Mouse (Mus musculus) midbrain, embryonic 14.5 days (tissue): ENCODE measurements around the gene Foxo1. TPM values are rescaled to one million over a fixed set of nuclear protein-coding genes. Genes with fewer than 3 reads are reported as not detected.

Experiments
- ATAC-seq: fragments of 200-750 bp; cut with Nextera tagmentation; 2 replicates; pipeline ENCODE4 v1.8.0; 2017; ENCODE audit warnings: moderate number of reproducible peaks, moderate library complexity; ENCODE audit not compliant: low FRiP score, low TSS enrichment
- DNase-seq: peaks from one replicate; pipeline ENCODE4 v3.0.0-alpha.2; 2015
- H3K27ac ChIP-seq: fragments of 300-500 bp; sonication (generic); replicated peaks from 2 replicates; pipeline ENCODE4 v1.5.1; 2014; ENCODE audit warnings: mild to moderate bottlenecking, low read depth, low read length, moderate library complexity
- H3K27me3 ChIP-seq: fragments of 300-500 bp; sonication (generic); 2 replicates; pipeline ENCODE4 v1.6.1; 2014; ENCODE audit warnings: low read length, control low read depth, mixed read lengths; ENCODE audit not compliant: control insufficient read depth, insufficient read depth
- H3K36me3 ChIP-seq: fragments of 300-500 bp; sonication (generic); 2 replicates; pipeline ENCODE4 v1.6.1; 2014; ENCODE audit warnings: low read length, control low read depth; ENCODE audit not compliant: control insufficient read depth, insufficient read depth
- H3K4me1 ChIP-seq: fragments of 300-500 bp; sonication (generic); 2 replicates; pipeline ENCODE4 v1.6.1; 2014; ENCODE audit warnings: mild to moderate bottlenecking, antibody characterized with exemption, low read length, control low read depth; ENCODE audit not compliant: control insufficient read depth, insufficient read depth
- H3K4me2 ChIP-seq: fragments of 300-500 bp; sonication (generic); 2 replicates; pipeline ENCODE4 v1.6.1; 2014; ENCODE audit warnings: mild to moderate bottlenecking, low read length, moderate library complexity
- H3K4me3 ChIP-seq: fragments of 300-500 bp; sonication (generic); replicated peaks from 2 replicates; pipeline ENCODE4 v1.5.1; 2014; ENCODE audit warnings: low read depth, low read length
- H3K9ac ChIP-seq: fragments of 300-500 bp; sonication (generic); replicated peaks from 2 replicates; pipeline ENCODE4 v1.6.1; 2014; ENCODE audit warnings: mild to moderate bottlenecking, low read length, moderate library complexity
- H3K9me3 ChIP-seq: fragments of 300-500 bp; sonication (generic); 2 replicates; pipeline ENCODE4 v1.6.1; 2016; ENCODE audit warnings: low read length, control low read depth, mixed read lengths; ENCODE audit not compliant: control insufficient read depth
- WGBS: fragments of 180-500 bp; shearing (Covaris S2); extraction: QIAGEN DNeasy Blood & Tissue Kit; methylation state at CpG from one replicate; pipeline ENCODE4 v1.1.7; 2014; 5-methylcytosine and 5-hydroxymethylcytosine counted together
- polyA plus RNA-seq: library from polyadenylated mRNA; unstranded; fragments of >200 nt; fragmentation: Nextera tagmentation; extraction: Ambion mirVana; gene quantifications from 2 replicates; pipeline ENCODE4 v1.2.1, GENCODE M21; 2014

The Foxo1 gene
- polyA plus RNA-seq, 1 experiment from 2014 or later = 4.3 TPM

DNA sequence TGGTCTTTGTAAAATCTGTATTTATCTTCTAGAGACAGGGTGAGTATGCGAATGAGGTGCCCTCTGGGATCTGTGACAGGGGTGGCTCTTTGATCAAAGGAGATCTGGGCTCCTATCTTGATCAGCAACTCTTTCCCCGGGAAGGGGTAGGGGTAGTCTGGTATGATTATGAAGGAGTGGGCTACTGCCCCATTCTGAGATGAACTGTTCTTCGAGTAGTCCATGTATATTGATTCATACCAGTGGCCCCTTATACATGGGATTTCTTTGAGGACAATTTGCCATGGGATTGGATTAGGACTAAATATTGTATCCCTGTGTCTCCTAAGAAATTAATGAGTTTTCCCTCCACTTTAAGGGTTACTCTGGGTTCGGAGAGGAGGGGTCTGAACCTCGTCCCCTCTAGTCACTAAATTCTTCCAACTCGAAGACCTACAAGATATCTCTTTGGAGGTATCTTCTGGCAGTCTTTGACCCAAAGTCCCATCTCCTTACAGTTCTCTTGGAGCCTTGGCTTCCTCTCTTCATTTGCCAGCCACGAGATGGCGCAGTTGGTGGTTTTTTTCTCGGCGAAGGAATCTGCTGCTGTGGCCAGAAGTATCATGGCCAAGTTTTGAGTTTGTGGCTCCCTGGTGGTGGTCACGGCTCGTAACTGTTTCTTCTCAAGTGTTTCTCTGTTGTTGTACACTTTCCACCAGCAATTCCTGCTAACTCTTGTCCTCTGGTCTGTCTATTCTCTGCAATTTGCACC lies 24.7 kb upstream of the Foxo1 start:
- no peak overlapping the region for H3K4me3 ChIP-seq
- H3K4me1 ChIP-seq = no peaks in the 10 kb centered on the region
- peak; percentile 74 for DNase-seq
- ATAC-seq = no peak
- no peaks in the 10 kb centered on the region; the same call in 1 of the 2 replicates for H3K27me3 ChIP-seq
- no peak overlapping the region for H3K4me2 ChIP-seq
- H3K9ac ChIP-seq = no peak overlapping the region
- no peaks in the 10 kb centered on the region for H3K9me3 ChIP-seq
- WGBS = 60% methylated on average over 12 of the region's 12 CpGs
- H3K27ac ChIP-seq = no peak overlapping the region
- no peaks in the 10 kb centered on the region for H3K36me3 ChIP-seq

DNA sequence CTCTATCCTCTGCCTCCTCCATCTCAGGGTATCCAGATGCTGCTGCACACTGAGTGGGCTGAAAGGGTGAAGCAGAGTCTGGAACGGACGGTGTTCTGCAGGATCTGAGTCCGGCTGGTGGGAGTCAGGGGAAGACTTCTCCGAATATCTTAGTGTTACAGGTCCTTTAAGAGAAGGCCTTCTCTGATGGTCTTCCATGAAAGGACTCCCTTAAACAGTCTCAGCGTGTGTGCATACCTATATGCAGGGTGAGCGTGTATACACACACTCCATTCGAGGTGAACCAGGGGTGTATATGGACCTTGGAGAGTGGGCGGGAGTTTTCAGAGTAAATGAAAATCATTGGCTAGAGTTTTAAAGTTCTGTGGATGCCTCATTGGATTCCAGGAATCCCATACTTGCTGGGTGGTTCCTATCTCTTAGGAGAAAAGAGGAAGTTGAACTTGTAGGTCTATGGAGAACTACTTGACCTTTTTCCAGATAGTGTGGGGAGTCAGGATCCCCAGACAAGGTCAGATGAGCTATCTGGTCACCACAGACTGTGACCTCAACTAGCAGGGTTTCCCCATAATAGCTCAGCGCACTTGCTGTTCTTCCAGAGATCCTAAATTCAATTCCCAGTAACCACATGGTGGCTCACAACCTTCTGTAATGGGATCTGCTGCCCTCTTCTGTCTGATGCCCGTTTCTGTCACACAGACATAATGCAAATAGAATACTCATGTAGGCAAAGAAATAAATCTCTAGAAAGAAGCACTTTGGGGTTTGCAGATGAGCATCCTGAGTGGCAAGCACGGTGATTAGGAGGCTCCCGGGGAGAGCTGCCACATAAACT lies 21.9 kb upstream of the Foxo1 start:
- DNase-seq (no peak), ATAC-seq (no peak)
- H3K9me3 ChIP-seq = no peaks in the 10 kb centered on the region
- H3K4me3 ChIP-seq = no peak overlapping the region
- no peak overlapping the region for H3K27ac ChIP-seq
- no peak overlapping the region for H3K9ac ChIP-seq
- H3K27me3 ChIP-seq = no peaks in the 10 kb centered on the region; the same call in 1 of the 2 replicates
- H3K36me3 ChIP-seq = no peaks in the 10 kb centered on the region
- H3K4me2 ChIP-seq = no peak overlapping the region
- WGBS = 81% methylated on average over 12 of the region's 12 CpGs
- H3K4me1 ChIP-seq = no peaks in the 10 kb centered on the region

DNA sequence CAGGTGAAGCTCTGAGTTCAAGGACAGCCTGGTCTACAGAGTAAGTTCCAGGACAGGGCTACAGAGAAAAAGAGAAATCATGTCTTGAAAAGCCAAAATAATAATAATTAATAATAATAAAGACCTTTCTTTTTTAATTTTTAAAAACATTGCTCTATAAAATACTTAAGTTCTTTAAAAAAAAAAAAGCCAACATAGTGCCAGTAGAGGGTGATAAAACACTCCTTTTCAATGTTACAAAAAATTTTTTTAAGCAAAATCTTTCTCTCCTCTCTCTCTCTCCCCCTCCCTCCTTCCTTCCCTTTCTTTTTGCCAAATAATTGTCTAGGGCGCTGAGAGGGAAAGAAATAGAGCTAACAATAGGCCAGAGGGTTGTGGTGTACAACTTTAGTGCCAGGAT lies 17.0 kb upstream of the Foxo1 start:
- ATAC-seq (no peak), DNase-seq (no peak)
- no peak overlapping the region for H3K4me3 ChIP-seq
- peaks cover 5% of the 10 kb centered on the region for H3K27me3 ChIP-seq
- no peak overlapping the region for H3K27ac ChIP-seq
- no peak overlapping the region for H3K9ac ChIP-seq
- WGBS = 31% methylated on average over 1 of the region's 1 CpGs
- H3K9me3 ChIP-seq = no peaks in the 10 kb centered on the region
- H3K36me3 ChIP-seq = no peaks in the 10 kb centered on the region
- H3K4me1 ChIP-seq = no peaks in the 10 kb centered on the region
- no peak overlapping the region for H3K4me2 ChIP-seq

DNA sequence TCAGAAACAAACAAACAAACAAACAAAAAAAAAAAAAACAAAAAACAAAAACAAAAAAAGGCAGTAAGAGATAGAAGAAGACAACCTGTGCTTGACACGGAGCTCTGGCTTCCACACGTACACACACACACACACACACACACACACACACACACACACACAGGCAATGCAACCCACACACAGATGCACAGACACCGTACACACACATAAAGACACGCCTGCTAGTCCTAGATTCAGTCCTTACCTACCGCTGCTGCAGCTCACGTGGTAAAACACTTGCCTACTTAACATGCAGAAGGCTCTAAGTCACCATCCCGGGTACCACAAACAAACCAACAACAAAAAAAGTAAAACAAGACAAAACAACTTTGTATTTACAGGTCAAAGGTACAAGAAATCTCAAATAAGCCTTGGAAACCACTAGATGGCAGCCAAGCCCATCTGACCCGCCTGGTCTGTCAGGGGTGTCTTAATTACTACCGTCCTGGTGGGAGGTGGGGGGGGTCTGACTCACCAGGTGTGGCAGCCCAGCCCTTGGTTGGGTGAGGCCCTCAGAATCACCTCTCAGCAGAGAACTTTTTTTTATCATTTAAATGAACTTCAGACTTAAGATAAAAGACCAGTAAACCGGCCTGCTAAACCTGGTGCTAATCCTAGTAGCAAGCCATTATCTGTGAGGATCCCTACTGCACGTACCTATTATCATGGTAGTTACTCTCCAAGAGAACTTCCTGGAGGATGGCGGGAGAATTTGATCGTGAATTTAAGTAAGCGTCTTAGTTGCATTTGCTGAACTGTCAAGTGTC lies 14.3 kb upstream of the Foxo1 start:
- Histone ChIP-seq H3K4me1 (no peaks in the 10 kb centered on the region), H3K27ac (no peak overlapping the region), H3K9ac (no peak overlapping the region), H3K36me3 (no peaks in the 10 kb centered on the region), H3K4me2 (no peak overlapping the region), H3K9me3 (no peaks in the 10 kb centered on the region), H3K27me3 (peaks cover 5% of the 10 kb centered on the region), H3K4me3 (no peak overlapping the region)
- no peak for ATAC-seq
- WGBS = 19% methylated on average over 14 of the region's 14 CpGs
- peak; percentile 58 for DNase-seq

DNA sequence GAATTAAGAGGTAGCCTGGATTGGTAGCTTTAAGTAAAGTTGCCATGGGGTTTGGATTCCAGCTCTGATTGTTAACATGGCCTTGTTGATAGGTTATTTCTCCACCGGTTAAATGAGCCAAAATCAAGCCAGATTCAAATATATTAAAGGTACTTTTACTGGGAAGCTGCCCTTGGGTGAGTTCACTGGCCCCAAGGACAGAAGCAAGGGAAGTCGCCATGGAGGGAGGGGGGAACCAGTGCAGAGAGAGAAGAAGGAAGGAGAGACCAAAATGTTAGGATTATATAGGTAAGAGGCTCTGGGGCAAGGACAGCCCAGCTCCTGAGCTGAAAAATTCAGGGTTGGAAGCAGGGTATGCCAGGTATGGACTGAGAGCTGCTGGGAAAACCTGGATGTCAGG lies 13.6 kb upstream of the Foxo1 start:
- H3K4me3 ChIP-seq = no peak overlapping the region
- no peak overlapping the region for H3K4me2 ChIP-seq
- H3K27ac ChIP-seq = no peak overlapping the region
- ATAC-seq (no peak), DNase-seq (no peak)
- no peaks in the 10 kb centered on the region for H3K36me3 ChIP-seq
- no peak overlapping the region for H3K9ac ChIP-seq
- H3K4me1 ChIP-seq = no peaks in the 10 kb centered on the region
- peaks cover 9% of the 10 kb centered on the region for H3K27me3 ChIP-seq
- H3K9me3 ChIP-seq = no peaks in the 10 kb centered on the region
- WGBS = 5% methylated on average over 2 of the region's 2 CpGs

DNA sequence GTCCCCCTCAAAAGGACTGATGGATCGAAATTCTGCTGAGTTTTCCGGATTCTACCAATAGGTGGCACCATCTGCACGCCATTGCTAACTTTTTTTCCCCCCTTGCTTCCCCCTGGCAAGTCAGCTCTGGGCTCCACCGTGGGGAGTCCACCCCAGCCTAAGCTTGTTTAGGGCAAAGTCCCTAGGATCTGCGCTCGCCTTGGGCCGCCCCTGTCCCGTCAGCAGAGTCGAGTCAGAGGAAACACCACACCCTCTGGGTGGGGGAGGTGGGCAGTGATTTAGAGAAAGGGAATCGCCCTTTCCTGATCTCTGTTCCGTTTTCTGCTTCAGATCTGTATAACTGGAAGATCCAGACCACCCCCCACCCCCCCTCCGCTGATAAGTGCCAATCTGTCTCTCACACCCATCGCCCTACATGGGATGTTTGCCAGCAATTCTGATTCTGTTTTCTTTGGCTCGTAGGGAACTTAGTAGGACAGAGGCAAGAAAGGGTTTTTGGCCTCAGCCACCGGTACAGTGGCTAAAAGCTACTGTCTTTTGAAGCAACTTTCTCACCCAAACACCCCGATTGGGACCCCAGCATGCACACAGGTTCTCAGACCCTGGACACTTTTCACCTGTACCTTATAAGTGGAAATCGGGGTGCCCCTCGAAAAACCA lies 10.2 kb upstream of the Foxo1 start:
- no peak overlapping the region for H3K4me3 ChIP-seq
- DNase-seq (peak; percentile 79), ATAC-seq (no peak; the same call in 1 of the 2 replicates)
- peaks cover 22% of the 10 kb centered on the region for H3K27me3 ChIP-seq
- H3K27ac ChIP-seq = no peak overlapping the region
- peak overlapping the region; percentile 32 for H3K4me2 ChIP-seq
- WGBS = 16% methylated on average over 18 of the region's 18 CpGs
- no peaks in the 10 kb centered on the region for H3K36me3 ChIP-seq
- H3K9me3 ChIP-seq = no peaks in the 10 kb centered on the region
- H3K4me1 ChIP-seq = no peaks in the 10 kb centered on the region
- no peak overlapping the region for H3K9ac ChIP-seq

DNA sequence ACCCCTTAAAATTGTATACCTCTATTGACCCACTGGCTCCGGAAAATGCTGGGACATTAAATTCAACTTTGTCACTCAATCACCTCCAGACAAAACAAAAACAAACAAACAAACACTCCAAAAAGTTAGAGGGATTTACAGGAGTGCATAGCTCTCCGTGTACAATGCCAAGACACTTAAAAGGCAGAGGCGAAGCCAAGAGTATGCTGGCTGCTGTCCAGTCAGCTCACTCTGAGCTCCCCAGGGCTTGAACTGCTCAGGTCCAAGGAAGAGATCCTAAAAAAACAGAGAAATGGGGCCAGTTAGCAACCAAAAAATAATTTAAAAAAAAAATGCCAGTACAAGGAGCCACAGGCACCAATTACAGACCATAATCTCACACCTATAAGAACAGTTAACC lies 9.6 kb upstream of the Foxo1 start:
- H3K27ac ChIP-seq = no peak overlapping the region
- no peaks in the 10 kb centered on the region for H3K36me3 ChIP-seq
- no peaks in the 10 kb centered on the region for H3K4me1 ChIP-seq
- H3K9ac ChIP-seq = no peak overlapping the region
- peak; percentile 53 for DNase-seq
- no peak for ATAC-seq
- no peaks in the 10 kb centered on the region for H3K9me3 ChIP-seq
- H3K27me3 ChIP-seq = peaks cover 22% of the 10 kb centered on the region
- no peak overlapping the region for H3K4me2 ChIP-seq
- 46% methylated on average over 3 of the region's 3 CpGs for WGBS
- no peak overlapping the region for H3K4me3 ChIP-seq

DNA sequence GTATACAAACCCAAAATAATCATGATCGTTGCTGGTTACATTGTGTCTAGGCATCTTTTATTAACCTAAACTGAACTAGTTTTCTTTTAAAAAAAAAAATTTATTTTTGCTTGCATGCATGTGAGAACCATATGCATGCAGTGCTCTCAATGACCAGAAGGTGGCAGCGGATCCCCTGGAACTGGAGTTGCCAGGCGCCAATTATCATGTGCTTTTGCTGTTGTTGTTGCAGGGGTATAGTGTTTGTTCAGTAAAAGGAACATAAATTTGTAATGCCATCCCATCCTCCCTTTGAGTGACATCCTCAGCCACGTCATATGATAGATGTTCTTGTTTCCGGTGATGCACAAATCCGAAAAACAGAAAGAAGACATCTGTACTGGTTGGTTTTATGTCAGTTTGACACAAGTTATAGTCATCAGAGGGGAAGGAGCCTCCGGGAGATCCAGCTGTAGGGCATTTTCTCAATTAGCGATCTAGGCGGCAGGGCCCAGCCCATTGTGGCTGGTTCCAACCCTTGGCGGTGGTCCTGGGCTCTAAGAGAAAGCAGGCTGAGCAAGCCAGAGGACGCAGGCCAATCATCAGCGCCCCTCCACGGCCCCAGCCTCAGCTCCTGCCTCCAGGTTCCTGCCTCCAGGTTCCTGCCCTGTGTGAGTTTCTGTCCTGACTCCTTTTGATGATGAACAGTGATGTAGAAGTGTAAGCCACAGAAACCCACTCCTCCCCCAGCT lies 5.5 kb upstream of the Foxo1 start:
- peaks cover 42% of the 10 kb centered on the region for H3K27me3 ChIP-seq
- peak; percentile 92 for DNase-seq
- no peak overlapping the region for H3K9ac ChIP-seq
- no peaks in the 10 kb centered on the region for H3K36me3 ChIP-seq
- no peak overlapping the region for H3K27ac ChIP-seq
- H3K4me3 ChIP-seq = no peak overlapping the region
- H3K4me2 ChIP-seq = no peak overlapping the region
- no peak for ATAC-seq
- H3K4me1 ChIP-seq = no peaks in the 10 kb centered on the region
- H3K9me3 ChIP-seq = no peaks in the 10 kb centered on the region
- WGBS = 51% methylated on average over 13 of the region's 13 CpGs
